Mouse (Mus musculus): Measurements from ENCODE around the gene Pate4.
A peak's percentile ranks its signal among the peaks of the same experiment; 100 is the strongest.
"Not testable (repeated sequence)": the region's sequence is repeated elsewhere in the genome, so short reads cannot be mapped to it uniquely, and the experiment has no call there.

The Pate4 gene

DNA sequence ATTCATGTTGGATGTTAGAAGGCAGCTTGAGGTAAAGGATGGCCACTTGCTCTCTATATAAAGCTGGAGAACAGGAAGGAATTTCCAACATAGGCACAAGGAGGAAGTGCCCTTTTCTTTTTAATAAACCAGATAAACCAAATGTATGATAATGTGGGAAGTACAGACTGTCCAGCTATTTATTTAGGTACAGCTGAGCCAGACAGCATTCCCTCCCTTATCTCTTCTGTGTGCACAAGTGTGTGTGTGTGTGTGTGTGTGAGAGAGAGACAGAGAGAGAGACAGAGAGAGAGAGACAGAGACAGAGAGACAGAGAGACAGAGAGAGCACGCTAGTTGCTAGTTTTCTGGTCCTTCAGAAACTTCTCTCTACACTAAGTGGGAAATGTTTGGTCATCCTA lies at the start of gene Pate4:
Pate4 (minus strand) TSS at position 101 of the 400 bp plus-strand sequence.
- DNase-seq (ENCODE audit: low spot score) = no peak

DNA sequence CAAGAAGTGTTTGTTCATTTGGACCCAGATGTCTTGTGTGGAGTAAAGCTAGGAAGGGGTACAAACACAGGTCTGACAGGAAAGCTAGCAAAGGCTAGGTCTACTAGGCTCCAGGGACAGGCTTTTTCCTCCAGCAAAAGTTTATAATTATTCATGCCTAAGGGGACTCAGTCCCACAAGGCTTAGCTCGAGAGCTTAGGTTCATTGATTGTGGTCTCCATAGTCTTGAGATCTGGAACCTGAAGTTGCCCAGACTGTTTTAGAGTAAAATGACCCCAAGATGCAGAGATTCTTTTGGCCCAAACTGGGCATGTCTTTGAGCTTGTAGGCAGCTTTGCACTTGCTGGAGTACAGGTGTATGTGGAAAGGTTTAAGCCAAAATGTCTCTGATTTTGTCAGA lies 36.4 kb upstream of the Pate4 start, which contains the start of gene Pate3:
Pate3 (minus strand) TSS at position 101 of the 400 bp plus-strand sequence.
- no peak for DNase-seq (ENCODE audit: low spot score)

DNA sequence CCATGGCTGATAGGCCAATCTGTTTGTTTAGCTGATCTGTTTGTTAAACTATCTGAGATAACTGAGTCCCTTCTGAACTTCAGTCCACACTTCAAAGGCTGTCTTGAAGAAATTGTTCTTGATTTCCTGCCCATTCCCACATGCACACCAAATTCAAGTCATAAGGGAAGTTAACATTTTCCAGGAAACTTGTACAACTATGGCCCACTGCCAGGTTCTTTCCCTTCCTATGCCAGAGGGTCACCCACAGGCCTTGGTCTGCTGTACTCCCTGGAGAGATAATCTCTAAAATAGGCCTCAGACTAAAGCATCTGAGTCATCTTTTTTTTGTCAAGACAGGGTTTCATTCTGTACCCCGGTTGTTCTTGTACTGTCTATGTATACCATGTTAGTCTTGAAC lies 21.2 kb upstream of the Pate4 start:
- no peak for DNase-seq (ENCODE audit: low spot score)

DNA sequence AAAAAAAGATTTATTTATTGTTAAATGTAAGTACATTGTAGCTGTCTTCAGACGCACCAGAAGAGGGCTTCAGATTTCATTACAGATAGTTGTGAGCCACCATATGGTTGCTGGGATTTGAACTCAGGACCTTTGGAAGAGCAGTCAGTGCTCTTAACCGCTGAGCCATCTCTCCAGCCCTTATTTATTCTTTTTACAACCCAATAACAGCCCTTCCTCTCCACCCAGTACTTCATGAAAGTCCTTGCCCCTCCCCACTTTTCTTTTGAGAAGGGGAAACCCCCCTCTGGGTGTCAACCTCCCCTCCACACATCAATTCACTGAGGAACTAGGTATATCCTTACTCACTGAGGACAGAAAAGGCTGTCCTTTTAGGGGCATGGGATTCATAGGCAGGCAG lies 5.0 kb upstream of the Pate4 start:
- DNase-seq (ENCODE audit: low spot score) = not testable (repeated sequence)

DNA sequence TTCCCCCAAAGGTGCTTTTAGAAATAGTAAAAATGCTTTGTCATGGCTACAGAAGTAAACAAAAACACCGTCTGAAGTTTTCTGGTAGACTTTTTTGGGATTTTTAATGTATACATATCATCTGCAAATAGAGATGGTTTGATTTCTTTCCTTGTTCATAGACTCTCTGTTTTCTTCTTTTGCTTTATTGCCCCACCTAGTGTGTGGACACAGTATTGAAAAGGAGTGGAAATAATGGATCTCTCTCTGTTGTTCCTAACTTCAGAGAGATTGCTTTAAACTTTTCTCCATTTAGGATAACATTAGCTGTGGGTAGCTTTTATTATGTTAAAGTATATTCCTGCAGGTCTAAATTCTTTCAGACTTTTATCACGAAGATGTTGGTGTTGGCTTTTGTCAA lies 2.3 kb upstream of the Pate4 start:
- DNase-seq (ENCODE audit: low spot score) = no peak

DNA sequence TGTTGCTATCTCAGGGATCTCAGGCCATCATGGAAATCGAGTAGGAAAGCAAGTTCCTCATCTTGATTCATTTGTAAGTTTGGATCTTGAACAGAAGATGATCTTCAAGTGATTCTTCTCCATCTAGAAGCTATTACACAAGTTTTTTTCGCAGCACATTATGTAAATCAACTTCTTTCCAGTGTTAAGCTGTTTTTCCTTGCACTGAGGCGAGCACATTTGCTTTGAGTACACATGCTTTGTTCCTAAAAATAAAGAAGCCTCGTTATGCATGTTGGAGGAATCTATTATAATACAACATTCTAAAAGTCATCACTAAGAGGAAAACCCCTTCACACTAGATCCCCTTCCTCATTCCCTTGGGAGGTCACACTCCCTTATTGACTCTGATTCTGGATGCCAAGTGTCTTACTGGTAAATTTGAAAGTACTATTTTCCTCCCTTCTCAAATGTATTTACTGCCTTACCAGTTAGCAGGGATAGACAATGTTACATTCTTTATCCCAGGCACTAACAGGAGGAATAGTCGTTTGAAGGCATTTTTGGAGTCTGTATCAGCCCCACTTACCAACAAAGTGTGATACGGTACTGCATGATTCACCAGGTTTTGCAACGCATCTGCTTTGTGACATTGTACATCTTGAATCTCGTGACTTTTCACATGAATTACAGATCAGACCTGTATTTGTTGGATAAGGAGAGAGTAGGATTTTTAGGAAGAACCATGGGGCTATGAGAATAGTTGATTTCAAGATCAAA lies 3.9 kb downstream of the Pate4 start:
- DNase-seq (ENCODE audit: low spot score) = no peak

DNA sequence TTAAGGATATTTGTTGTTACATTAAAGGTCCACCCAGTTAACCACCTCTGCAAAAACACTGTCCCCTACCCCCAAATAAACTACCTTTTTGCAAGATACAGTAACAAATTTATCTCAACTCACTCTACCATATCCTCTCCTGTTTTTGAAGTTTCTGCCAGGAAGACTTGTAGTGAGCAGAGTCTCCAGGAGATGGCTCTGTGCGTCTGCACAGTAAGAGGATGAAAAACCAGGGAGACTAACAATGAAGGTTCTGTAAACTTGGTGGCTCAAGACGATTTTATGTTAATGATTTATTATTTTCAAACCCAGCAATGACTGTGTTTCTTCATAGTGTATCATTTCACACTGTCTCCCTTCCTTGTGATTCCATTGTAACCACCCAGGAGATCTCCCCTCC lies 18.8 kb downstream of the Pate4 start:
- DNase-seq (ENCODE audit: low spot score) = no peak

DNA sequence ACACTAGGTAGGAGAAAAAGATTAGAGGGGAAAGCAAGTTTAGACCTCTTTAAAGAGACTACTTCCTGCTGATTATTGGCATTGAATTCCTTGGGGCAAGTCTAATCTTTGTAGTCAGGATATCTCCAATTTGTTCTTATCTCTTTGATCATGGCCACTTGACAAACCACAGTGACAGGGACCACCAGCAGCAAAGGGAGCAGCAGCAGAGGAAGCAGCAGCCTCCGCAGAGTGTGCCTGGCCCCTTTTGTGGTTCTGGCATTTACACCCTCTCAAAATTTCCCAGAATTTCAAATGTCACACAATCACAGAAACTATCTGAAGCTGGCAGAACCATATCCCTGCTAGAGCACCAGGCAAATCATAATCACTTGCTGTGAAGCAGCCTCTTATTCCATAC lies 24.1 kb downstream of the Pate4 start:
- no peak for DNase-seq (ENCODE audit: low spot score)

DNA sequence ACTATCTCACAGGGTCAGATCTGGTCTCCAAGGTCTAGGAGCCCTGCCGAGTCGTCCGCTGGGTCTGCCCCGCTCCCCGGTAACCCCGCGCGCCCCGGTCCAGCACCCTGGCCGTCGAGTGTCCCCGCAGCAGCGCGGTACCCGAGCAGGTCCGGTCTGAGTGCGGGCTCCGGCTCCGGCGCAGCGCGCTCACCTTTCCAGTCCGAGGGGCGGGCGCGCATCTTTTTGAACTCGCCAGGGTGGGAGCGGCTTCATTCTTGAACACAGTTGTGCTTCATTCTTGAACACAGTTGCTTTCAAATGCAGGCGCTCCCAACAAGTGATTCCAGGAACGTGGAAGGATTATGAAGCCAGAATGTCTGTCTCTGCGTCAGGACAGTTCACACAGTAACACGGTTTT lies 37.3 kb downstream of the Pate4 start:
- DNase-seq (ENCODE audit: low spot score) = no peak

DNA sequence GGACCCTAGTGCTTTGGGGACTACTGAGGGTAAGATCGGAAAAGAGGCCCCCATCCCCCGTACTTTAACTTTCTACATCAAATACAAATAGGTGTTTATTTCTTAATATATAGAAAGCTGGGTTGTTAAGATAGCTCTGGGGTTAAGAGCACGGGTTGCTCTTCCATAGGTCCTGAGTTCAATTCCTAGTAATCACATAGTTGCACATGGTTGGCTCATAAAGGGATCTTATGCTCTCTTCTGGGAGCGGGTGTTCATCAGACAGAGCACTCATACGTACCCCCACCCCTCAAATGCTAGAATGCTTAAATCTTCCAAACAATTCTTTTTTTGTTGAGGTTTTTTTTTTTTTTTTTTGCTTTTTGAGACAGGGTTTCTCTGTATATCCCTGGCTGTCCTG lies 41.1 kb downstream of the Pate4 start:
- DNase-seq (ENCODE audit: low spot score) = no peak

DNA sequence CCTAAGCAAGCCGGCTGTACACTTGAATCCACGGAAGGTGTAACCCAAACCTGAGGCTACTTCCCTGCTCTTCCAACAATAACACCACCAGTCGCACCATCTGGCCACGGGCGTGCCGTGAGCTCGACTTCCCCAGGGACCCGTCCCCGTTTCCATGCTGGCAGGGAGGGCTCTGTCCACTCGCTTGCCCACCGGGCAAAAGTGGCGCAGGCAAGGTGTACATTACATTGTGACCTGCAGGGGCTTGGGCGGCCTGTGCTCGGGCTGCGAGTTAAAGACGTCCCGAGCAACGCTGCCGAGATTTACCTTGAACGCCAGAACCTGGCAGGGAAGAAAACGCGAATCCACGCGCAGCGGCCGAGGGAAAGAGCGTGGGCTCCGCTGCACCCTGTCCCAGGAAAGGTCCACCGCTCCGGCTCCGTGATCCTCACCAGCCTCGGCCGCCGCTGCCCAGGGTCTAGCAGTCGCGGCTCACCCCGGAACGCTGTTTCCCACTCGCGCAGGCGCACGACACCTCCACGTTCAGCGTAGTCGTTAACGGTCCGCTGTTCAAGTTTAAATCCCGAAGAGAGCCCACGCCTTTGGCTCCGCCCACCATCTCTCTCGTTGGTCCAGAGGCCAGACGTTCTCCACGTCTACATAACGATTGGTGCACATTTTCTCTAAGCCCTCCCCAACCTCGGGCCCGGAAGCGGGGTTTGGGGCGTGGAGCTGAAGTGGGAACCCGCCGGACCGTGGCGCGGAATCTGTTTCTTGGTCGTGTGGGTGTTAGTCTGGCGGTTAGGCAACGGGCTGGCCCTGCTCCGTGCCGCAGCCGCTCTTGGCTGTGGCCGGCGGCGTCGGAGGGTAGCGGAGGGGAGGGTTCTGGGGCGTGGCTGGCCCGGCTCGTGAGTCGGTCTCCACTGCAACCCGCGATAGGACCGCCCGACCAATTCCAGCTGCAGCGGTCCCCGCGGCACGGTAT lies 41.9 kb downstream of the Pate4 start, which contains the start of the genes Pate2 and Hyls1:
Pate2 (plus strand) TSS at position 714 of the 964 bp plus-strand sequence.
Hyls1 (minus strand) TSS at position 828 of the 964 bp plus-strand sequence.
- peak; percentile 90 for DNase-seq (ENCODE audit: low spot score)

DNA sequence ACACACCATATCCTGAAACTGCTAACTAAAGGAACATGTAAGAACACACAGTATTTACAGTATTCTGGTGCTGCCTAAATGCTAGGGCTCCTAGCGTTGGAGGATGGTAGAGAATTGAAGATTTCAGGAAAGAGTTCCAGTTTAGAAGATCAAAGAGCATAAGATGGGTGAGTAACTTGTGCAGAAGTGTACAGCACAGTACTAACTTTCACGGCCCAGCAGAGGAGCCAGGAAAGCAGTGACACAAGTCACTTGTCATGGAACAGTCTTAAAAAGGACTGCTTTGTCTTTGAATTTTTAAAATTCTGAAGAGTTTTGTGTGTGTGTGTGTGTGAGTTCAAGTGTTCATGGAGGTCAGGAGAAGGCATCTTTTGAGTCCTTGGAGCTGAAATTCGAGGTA lies 43.7 kb downstream of the Pate4 start:
- DNase-seq (ENCODE audit: low spot score) = no peak

DNA sequence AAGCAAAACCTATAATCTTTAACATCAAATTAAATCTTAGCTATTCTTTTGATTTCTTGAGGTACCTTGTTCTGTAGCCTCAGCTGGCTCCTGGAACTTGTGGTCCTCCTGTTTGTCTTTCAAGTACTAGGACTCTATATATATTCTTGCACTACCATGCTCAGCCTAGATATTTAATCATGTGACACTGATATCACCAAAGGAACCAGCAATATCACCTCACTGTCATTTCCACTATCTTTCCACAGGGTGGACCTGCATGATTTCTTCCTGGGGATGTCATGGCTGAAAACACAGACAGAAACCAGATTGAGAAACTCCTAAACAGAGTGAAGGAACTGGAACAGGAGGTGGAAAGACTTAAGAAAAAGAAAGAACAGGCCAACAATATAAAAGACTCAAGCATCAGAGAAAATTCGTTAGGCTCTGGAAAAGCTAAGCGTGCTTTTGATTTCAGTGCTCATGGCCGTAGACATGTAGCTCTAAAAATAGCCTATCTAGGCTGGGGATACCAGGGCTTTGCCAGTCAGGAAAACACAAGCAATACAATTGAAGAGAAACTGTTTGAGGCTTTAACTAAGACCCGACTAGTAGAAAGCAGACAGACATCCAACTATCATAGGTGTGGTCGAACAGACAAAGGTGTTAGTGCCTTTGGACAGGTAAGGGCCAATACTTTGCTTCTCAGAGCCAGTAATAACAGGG lies 47.1 kb downstream of the Pate4 start:
- DNase-seq (ENCODE audit: low spot score) = no peak

DNA sequence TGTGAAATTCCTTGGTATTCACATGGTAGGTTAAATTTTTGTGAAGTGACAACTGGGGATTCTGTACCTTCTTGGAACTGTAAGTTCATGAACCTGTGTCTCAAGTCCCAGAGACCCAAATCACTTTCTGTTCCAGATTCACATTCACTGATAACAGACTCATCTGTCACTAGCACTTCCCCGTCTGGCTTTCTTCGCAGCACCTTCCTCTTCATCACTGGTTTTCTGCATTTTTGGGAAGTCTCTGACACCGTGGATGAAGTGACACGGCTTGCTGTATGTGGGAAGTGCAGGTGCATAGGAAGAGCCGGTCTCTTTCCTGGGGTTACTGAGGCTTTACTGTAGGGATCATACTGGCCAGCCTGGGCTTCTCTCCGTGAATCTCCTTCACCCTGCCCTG lies 50.2 kb downstream of the Pate4 start:
- no peak for DNase-seq (ENCODE audit: low spot score)

DNA sequence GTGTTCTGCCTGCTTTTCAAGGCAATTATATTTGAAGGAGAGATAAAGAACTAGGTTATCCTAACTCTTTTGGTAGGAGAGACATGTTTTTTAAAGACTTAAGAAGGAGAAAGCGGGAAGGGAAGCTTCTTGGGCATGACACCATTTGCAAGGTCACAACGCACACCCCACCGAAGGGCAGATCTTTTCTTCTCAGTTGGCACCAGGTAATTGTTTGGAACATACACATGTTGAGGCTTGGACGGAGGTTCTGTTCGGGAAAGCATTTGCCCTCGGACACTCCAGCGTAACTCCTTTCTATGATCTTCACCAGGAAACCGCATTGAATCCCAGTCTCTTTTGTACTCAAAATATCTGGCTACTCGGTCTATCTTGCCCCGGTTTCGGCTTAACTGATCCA lies 50.7 kb downstream of the Pate4 start:
- no peak for DNase-seq (ENCODE audit: low spot score)

DNA sequence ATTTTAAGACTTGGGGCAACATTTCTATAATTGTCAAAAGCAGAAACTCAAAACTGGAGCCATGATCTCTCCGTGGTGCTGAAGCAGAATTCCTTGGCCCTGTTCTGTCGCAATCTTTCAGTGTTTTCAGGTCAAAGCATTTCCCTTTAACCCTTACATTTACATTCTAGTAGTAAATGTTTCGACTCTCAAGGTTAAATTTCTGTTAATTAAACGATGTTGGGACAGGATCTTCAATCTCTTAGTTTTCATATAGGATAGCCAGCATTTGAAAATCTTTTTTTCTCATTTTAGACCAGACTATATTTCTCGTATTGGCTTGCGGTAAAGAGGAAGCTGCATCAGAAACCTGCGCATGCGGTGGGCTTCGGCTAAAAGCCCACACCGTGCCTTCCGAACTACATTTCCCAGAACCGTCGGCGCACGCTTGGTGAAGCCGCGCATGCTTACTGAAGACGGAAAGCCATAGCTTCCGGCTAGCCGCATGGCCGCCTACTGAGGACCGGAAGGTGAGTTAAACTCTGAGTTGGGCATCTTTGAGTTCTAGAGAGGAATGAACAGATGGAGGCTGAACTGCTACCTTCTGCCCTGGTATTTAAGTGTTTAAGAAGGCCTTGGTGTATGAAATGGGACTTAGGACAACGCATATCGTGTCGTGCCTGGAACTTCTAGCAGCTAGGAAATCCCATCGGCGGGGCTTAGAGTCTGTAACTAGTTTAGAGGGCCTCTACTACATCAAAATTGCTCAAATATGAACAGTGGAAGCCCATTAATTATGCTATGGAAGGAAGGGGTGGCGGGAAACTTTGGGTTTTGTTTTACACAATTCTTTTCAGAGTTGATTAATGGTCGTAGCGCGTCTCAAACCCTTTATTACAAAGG lies 52.5 kb downstream of the Pate4 start:
- DNase-seq (ENCODE audit: low spot score) = peak; percentile 49

DNA sequence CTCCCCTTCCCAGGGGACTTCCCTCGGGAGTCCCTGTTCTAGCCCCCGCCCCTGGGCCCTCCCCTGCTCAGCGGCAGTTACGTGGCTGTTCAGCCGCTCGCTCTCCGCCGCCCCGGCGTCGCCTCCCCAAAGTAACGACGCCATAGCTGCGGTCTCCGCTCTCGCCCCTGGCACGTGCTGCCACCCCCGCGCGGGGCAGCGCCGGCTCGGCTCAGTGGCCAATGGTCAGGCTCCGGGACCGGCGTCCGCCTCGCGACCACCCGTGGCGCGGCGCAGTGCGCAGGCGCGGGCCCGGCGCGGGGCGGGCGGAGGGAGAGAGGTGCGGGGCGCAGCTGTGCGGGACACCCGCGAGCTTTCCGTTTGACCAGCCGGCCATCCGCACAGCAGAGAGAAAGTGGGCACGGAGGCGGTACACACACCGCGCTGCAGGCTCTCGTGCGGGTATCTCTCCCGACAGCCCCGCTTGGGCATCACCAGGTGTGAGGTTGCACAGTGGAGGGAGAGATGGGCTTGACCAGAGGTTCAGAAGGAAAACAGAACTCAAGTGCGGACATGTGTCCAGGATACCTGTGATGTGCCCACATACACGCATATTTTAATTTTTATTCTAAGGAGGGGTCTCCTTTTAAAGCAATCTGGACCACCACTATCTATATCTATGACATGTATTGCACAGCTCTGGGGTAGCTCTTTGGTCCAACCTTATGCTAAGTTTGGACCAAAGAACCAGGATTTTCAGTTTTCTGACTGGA lies 53.3 kb downstream of the Pate4 start, which contains the start of the genes Ddx25 and Pus3:
Ddx25 (minus strand) TSS at position 272 of the 752 bp plus-strand sequence.
Pus3 (plus strand) TSS at position 339 of the 752 bp plus-strand sequence.
- no peak for DNase-seq (ENCODE audit: low spot score)
